Mouse (Mus musculus) right cerebral cortex, postnatal 36 days (tissue): ENCODE measurements around the gene Eif2b2.
A peak's percentile ranks its signal among the peaks of the same experiment; 100 is the strongest.

Source experiments
- DNase-seq, 2 experiments: peaks; one replicate each; pipeline ENCODE4 v3.0.0; 2022; ENCODE audit warnings: low spot score in 2 of 2, mixed read lengths in 1 of 2

The Eif2b2 gene

GRCm38 (mm10) chr12:85193923-85194622 is 25.2 kb upstream of the Eif2b2 start:
- no peak for DNase-seq

GRCm38 (mm10) chr12:85194623-85195018 is 24.7 kb upstream of the Eif2b2 start:
- no peak for DNase-seq

GRCm38 (mm10) chr12:85195086-85195485 is 24.2 kb upstream of the Eif2b2 start:
- DNase-seq = no peak

DNA sequence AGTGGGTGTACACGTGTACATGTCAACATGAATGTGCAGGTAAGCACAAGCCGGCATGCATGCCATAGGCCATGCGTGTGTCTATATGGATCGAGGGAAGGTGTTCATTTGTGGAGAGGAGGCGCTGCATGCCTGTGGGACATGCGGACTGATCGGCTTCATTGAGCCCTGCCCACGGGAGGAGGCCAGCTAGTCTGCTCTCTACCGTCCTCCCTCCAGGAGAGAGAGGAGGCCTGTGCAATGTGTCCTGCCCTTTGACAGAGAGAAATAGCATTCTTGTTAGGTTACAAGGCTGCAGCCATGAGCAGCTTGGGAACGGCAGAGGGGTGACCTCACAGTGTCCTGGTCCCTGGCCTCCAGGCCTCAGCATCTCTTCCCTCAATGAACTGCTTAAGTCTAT is 23.1 kb upstream of the Eif2b2 start:
- DNase-seq = no peak

- DNase-seq = no peak
Measured at GRCm38 (mm10) chr12:85197371-85197770, 21.9 kb upstream of the Eif2b2 start.

GRCm38 (mm10) chr12:85197936-85198335 is 21.3 kb upstream of the Eif2b2 start:
- DNase-seq = no peak

- DNase-seq = no peak
Measured at GRCm38 (mm10) chr12:85199954-85200353, 19.3 kb upstream of the Eif2b2 start.

DNA sequence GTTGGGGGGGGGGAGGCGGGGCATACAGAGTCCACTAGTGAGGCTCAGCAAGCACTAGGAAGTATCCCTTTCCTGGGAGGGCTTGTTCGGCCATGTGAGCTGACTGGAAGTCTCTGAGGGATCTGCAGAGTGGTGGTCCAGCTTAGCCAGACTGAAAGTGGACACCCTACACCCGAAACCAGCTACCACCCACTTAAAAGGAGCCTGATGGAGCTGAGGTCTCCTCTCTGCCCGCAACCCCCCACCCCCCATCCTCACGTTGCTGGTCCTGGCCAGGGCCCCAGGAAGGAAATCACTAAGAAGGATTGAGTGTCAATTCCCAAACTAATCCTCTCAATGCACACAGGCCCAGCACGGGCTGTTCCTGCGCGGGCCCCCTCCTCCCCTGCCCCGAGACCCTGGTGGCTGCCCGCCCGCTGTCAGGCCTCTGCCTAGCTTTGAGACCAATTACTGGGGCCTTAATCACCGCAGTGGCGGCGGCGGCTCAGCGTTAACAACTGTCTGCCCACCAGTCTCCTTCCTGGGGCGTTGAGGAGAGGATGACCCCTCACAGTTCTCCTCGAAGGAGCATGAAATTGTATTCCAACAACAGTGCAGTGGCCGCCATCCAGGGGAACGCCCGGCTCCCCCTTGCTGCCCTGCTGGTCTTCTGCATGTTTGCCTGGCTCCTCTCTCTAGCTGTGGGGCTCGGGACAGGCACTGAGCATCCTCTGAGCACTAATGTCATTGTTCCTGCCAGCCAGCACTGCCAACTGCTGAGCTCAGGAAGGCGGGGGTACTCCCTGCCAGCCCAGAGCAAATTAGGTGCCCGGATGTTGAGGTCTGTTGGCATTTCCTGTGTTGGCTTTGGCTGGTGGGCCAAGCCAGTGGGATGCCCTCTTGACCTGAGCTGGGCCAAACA is 18.1 kb upstream of the Eif2b2 start:
- no peak for DNase-seq

DNA sequence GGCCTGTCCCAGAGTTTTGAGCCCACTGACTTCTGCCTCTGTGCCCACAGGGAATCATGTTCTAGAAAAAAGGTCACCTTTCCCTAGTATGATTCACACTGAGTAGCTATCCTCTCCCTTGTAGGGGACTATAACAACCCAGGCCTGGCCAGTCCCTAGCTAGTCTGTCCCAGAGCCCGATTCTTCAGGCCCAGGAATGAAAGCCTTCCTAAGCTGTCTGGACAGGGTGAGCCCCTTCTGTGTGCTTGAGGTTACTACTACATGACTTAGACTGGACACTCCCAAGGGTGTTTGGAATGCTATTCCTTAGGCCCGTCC is 17.5 kb upstream of the Eif2b2 start:
- DNase-seq = no peak

DNA sequence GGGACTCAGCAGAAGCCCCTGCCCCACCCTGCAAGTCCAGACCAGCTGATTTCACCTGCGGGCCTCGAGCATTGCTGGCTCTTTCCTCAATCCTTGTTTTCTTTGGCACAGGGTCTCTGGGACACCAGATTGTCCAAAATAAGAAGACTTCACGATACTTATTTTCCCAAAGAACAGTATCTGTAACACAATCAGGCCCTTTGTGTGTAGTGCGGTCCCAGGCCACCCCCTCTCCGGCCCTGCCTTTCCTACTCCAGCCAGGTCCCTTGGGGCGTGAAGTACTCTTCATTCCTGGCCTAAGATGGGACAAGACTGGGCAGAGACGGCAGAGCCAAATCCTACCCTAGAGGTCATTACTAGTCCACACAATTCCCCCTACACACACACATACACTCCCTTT is 17.1 kb upstream of the Eif2b2 start:
- no peak for DNase-seq

- no peak for DNase-seq
Measured at GRCm38 (mm10) chr12:85203699-85204098, 15.6 kb upstream of the Eif2b2 start.

- DNase-seq = no peak
Measured at GRCm38 (mm10) chr12:85204105-85204504, 15.2 kb upstream of the Eif2b2 start.

GRCm38 (mm10) chr12:85205425-85205824 is 13.9 kb upstream of the Eif2b2 start:
- DNase-seq = no peak

- no peak for DNase-seq
Measured at GRCm38 (mm10) chr12:85208687-85209199, 10.5 kb upstream of the Eif2b2 start.

DNA sequence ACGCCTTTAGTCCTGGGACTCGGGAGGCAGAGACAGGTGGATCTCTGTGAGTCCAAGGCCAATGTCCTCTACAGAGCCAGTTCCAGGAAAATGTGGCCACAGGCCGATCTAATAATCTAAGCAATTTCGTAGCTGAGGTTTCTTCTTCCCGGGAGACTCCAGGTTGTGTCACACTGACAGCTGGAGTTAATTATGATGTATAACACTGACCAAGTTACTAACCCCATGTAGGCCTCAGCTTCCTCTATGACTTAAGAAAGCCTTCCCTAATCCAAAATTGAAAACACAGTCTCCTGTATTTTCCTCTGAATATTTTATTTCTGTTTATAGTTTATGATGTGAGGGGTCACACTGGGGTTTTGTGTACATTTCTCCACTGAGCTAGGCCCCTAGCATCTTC is 4.2 kb upstream of the Eif2b2 start:
- no peak for DNase-seq

DNA sequence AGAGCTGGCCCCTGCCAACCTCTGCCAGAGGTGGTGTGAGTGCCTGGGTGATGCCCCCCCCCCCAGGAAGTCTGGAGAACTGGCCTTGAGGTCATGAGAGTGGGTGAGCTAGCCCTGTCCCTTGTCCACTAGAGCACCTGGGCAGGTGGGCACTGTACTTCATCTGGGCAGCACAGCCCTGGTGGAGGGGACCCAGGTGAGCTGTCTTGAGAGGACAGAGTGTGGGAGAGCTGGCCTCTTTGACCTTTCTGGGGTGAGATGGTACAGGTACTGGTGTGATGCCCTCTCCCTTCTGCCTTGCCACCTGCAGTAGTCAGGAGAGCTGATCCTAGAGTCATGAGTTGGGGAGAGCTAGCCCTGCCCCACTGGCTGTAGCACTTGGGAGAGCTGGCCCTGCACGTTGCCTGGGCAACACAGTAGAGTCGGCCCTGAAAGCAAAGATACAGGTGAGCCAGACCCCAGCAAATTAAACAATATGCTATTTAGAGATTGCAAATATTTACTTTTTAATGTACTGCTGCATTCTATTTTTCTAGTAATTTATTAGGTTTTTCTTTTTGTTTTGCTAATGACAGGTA is 1.5 kb upstream of the Eif2b2 start:
- DNase-seq = no peak

- no peak for DNase-seq
Measured at GRCm38 (mm10) chr12:85219905-85220290, 617 bp downstream of the Eif2b2 start.

DNA sequence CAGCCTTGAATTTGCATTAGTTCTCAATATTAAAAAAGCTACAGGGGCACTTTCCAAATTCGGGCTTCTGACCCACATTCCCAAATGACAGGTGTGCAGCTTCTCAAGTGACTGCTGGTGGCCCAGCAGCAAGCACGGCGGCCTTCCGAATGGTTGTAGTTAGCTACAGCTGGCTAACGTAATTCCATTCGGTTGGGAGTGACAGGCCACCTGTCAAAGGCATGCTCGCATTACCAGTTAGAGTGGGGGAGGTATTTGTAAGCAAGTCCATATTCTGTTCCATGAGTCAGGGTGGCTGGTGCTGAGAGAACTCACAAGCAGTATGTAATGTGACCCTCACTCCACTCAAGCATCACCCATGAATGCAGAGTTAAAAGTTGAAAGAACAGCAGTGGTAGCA is 7.9 kb downstream of the Eif2b2 start:
- DNase-seq = no peak

DNA sequence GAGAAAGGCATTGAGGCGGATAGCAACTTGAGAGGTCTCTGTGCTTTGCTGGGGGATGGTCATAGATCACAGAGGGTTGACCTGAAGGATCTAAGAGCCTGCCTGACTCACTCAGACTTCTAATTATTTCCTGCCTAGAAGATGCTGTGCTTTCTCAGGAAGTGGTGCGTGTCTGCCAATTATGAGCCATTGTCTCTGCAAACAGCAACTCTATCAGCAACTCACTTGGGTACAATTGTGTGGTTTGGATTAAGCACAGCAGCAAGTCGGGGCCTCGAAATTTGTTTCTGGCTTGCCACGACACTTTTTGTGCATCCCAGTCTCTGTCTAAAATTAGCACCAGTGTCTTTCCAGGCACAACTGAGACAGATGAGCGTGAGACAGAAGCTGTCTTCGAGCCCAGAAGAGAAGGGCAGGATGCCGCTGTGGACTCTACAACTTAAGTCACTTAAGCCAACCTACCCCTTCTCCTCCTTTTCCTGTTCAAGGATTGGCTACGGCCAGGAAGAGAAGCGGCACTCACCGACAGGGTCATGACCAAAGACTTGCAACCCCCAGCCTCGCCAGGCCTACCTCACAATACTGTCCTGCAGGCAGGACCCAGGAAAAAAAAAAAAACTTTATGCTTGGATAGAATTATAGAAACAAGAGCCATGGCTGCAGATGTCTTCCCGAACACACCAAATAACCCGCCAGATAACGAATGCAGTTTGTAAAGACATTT is 8.8 kb downstream of the Eif2b2 start:
- DNase-seq = peak in 1 of 2 experiments; percentile 7

DNA sequence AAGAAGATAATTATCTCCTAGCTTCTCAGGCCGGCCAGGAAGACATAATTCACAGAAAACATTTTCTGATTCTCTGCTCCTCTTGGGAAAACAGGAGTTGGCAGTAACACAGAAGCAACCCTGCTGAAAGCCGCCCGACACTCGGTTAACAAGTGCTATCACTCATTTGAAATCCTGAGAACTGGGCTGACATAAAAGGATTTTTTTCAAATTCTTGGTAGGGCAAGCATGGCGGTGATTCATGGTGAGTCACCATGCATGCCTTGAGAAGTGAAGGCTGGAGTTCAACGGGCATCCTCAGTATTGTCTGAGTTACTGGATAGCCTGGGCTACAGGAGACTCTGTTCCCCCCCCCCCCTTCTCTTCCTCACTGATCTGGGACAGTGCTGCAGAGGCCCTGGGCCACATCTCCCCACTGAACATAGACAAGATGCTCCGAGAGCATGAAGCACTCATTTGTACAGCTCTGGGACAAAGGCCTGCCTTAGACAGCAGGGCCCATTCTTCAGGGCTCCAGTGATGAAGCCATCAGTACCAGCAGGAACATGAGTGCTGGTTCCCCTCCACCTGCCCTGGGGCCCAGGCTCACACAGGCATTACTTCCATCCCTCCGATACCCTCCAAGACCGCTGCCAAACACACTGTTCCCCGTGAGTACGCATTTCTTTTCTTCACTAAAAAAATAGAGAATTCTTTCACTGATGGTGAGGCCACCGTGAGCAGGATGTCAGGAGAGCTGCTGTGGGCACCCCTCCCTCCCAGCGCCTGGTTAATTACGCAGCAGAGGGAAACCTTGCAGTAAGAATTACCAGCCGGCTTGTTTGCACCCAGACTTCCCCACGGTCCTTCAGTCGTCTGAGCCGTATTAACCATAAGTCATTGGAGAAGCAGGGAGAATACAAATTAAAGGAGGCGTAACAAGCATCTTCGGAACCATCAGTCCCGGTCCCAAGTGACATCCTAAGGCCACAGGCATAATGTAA is 14.4 kb downstream of the Eif2b2 start:
- no peak for DNase-seq

GRCm38 (mm10) chr12:85237553-85237952 is 18.3 kb downstream of the Eif2b2 start:
- DNase-seq = no peak
